21 mouse cellular contexts compared by ENCODE assay signal in the genomic region with DNA sequence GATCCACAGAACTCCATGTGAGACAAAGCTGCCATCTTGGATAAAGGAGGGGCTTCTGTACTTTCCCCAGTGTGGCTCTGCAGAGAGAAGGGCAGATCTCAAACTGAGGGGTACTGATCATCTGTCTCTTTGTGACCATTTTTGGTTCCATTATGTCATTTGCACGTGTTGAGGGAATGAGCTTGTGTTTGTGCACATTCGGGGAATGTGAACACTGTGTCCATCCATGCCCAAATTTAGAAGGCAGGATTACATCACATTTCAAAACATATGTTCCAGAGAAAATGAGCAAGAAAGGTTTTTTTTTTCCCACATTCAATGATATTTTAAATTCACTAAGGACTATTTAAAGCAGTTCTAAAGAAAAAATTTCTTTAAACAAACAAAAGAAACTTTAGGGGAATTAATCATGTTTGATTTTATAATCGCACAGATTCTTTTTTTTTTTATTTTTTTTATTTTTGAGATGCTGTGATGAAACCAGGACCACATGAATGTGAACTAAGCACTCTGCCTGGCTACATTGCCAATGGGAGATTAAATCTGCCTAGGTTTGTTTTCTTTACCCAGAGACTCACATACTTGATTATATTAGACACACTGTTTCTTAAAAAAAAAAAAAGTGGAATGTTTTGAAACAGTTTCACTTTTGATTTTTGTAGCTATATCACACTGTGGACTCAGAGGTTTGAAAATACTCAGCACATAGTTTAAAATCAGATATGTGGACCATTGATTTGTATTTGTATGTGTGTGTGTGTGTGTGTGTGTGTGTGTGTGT.
DNase-seq lines count a peak whose midpoint lies in the region; ATAC-seq and TF ChIP-seq lines count a peak whose summit lies in the region.
"Had no signal": no experiment of that assay in that cellular context is flagged by ENCODE, and none has a peak within 500 bp of the region (broad histone marks: within the 10 kb centered on the region; RNA-seq: fewer than 3 reads in every experiment).

No protein-coding gene starts in this region.

- no peak overlapping the region for H3K4me3 ChIP-seq in lung, postnatal 0 days (ENCODE audit: low read depth, low read length)
- H3K4me3 ChIP-seq: embryonic facial prominence, embryonic 12.5 days; forebrain, embryonic 13.5 days; hindbrain, embryonic 10.5 days; intestine, embryonic 15.5 days had no signal

- TF ChIP-seq CTCF in lung, postnatal 0 days (IDR thresholded peaks at IDR 0.05), result no peak

- H3K27ac ChIP-seq in lung, postnatal 0 days (ENCODE audit: low read length), result no peak overlapping the region
- H3K27ac ChIP-seq: embryonic facial prominence, embryonic 12.5 days; forebrain, embryonic 13.5 days; hindbrain, embryonic 10.5 days; hindbrain, embryonic 14.5 days; intestine, embryonic 15.5 days had no signal

- H3K9me3 ChIP-seq in lung, postnatal 0 days (ENCODE audit: low read length), result no peaks in the 10 kb centered on the region
- H3K9me3 ChIP-seq: embryonic facial prominence, embryonic 12.5 days; forebrain, embryonic 13.5 days; hindbrain, embryonic 10.5 days; intestine, embryonic 15.5 days had no signal

- 59% methylated on average over 3 of the region's 3 CpGs for WGBS in lung, postnatal 0 days

- no peak overlapping the region for H3K9ac ChIP-seq in lung, postnatal 0 days (replicated peaks; ENCODE audit: low read depth)
- H3K9ac ChIP-seq: embryonic facial prominence, embryonic 12.5 days; forebrain, embryonic 13.5 days; forebrain, postnatal 0 days; hindbrain, embryonic 14.5 days; intestine, embryonic 15.5 days had no signal

- DNase-seq in lung, postnatal 0 days (ENCODE audit: low spot score), result peak; percentile 20
- no peak for DNase-seq in lung, adult 18-20 months
- DNase-seq in Muller cell, postnatal 12 days (ENCODE audit: inconsistent ontology term), result peak; percentile 58
- peak; percentile 61 for DNase-seq in brain, adult 2 months (ENCODE audit: low read depth, low spot score)
- DNase-seq in telencephalon, adult 2 months (ENCODE audit: low read depth, low spot score), result peak; percentile 71
- DNase-seq in spleen, postnatal 14 days (ENCODE audit: low spot score in 2 of 2), result no peak
- no peak for DNase-seq in cerebellum, postnatal 10 days
- no peak for DNase-seq in urinary bladder, postnatal 10 days (ENCODE audit: low spot score)
- DNase-seq: adrenal gland, postnatal 25 days; cerebellum, adult 11 months; cerebellum, adult 8-10 months; forebrain, postnatal 0 days; gastrocnemius, postnatal 36 days; heart, adult 11 months; heart, postnatal 10 days; kidney, adult 18-20 months had no signal

- H3K27me3 ChIP-seq in lung, postnatal 0 days (replicated peaks; ENCODE audit: insufficient read depth, low read length), result no peaks in the 10 kb centered on the region
- H3K27me3 ChIP-seq: embryonic facial prominence, embryonic 12.5 days; forebrain, embryonic 13.5 days; intestine, embryonic 15.5 days had no signal

- H3K4me2 ChIP-seq in lung, postnatal 0 days (replicated peaks; ENCODE audit: low read depth, low read length), result no peak overlapping the region
- H3K4me2 ChIP-seq: embryonic facial prominence, embryonic 12.5 days; forebrain, embryonic 13.5 days; hindbrain, embryonic 14.5 days; intestine, embryonic 15.5 days had no signal

- no peaks in the 10 kb centered on the region for H3K36me3 ChIP-seq in lung, postnatal 0 days (ENCODE audit: insufficient read depth, low read length)
- H3K36me3 ChIP-seq: embryonic facial prominence, embryonic 12.5 days; hindbrain, embryonic 10.5 days; intestine, embryonic 15.5 days had no signal

- no peak for ATAC-seq in lung, postnatal 0 days
- ATAC-seq: forebrain, embryonic 13.5 days; forebrain, postnatal 0 days; intestine, embryonic 15.5 days had no signal

- no peaks in the 10 kb centered on the region for H3K4me1 ChIP-seq in lung, postnatal 0 days (ENCODE audit: insufficient read depth, low read depth, low read length)
- H3K4me1 ChIP-seq: embryonic facial prominence, embryonic 12.5 days; intestine, embryonic 15.5 days had no signal

- TF ChIP-seq EP300 in lung, postnatal 0 days (IDR thresholded peaks at IDR 0.05), result no peak

Comparison
In these comparisons a context has a peak if more than half of its experiments do, and no peak if none do; other contexts are left out.
1. DNase-seq: peak in lung, postnatal 0 days (single experiment), Muller cell, postnatal 12 days (single experiment), brain, adult 2 months (single experiment) and telencephalon, adult 2 months (single experiment); none in lung, adult 18-20 months (0 of 2), spleen, postnatal 14 days (0 of 2), cerebellum, postnatal 10 days (0 of 2) and urinary bladder, postnatal 10 days (single experiment).